Mouse (Mus musculus): ENCODE data around the gene Samd7. TPM values are rescaled to one million over a fixed set of nuclear protein-coding genes. Genes with fewer than 3 reads are reported as not detected.

Samd7 gene
- polyA plus RNA-seq, 1 experiment: not detected

DNA sequence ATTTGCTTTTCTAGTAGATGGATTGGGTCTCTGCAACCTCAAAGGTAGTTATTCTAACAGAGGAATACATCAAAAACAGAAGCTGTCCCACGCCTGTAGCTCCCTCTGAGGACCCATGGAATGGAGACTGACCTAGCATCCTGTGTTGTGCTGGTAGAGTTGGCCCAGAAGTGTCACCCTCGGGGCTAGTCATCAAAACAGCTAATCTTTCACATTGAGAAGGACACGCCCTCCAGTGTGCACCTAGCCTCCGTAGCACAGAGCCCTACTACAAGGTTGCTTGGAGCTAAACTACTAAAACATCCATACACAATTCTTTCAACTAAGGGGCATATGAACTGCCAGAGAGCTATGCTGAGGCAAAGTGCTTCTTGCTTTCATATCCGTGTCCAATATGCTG is 31.9 kb downstream of the Samd7 start:
- no peaks in the 10 kb centered on the region for H3K4me1 ChIP-seq (ENCODE audit: control insufficient read depth, insufficient read depth, low read length)
- TF ChIP-seq CTCF (IDR thresholded peaks at IDR 0.05; ENCODE audit: borderline replicate concordance, insufficient read depth, low read length) (no peak), POLR2A (IDR thresholded peaks at IDR 0.05; ENCODE audit: low read depth, low read length) (no peak)
- H3K4me3 ChIP-seq (ENCODE audit: insufficient read depth, low read length): no peak overlapping the region
- H3K27ac ChIP-seq (ENCODE audit: insufficient read depth, low read length): no peak overlapping the region

DNA sequence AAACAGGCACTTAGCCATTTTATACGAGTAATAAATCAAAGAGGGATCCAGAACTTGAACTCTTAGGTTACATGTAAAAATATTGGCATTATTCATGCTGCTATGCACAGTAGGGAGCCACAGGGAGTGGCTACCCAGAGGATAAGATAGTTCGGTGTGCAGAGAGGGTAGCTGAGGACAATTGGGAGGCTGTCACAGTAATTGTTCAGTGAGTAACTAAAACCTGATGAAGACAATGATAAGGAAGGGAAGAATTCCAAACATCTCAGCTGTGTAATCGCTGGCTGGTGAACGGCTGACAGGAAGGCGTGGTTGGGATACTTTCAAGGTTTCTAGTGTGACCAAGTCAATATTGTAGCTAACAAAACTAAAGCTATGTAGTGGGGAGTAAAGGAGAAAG is 42.4 kb downstream of the Samd7 start:
- Histone ChIP-seq H3K4me3 (ENCODE audit: insufficient read depth, low read length) (no peak overlapping the region), H3K27ac (ENCODE audit: insufficient read depth, low read length) (no peak overlapping the region), H3K4me1 (ENCODE audit: control insufficient read depth, insufficient read depth, low read length) (no peaks in the 10 kb centered on the region)
- TF ChIP-seq POLR2A (IDR thresholded peaks at IDR 0.05; ENCODE audit: low read depth, low read length) (no peak), CTCF (IDR thresholded peaks at IDR 0.05; ENCODE audit: borderline replicate concordance, insufficient read depth, low read length) (no peak)

DNA sequence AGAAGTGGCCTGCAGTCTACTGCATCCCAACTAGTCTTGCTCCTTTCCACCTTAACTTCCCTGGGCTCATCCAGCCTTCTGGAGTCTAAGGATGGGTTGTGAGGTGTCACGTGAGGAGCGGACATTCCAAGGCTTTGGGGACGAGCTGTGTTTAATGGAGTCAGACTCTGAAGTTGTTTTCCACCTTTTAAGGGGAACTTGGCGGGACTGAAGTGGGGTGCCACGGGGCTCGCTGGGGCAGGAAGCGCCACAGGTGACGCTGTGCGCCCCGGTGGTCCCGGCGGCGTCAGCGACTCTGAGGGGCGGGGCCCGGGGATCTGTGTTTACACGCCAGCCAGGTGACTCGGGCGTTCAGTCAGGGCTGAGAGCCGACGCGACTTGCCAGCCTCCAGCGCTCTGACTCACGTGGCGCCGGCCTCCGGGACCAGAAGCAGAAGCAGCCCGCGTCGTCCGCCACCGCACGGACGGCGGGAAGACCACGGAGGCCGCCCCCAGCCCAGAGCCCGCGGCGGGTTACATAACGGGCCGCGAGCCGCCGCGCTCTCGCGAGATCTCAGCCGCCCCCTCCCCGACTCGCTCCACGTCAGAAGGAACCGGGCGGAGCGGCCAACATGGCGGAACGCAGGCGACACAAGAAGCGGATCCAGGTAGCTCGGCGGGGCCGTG is 46.8 kb downstream of the Samd7 start, which contains the start of gene Sec62:
Gene Sec62, plus strand, starts transcription at position 139 of the 666 bp plus-strand sequence.
- Histone ChIP-seq H3K4me3 (ENCODE audit: insufficient read depth, low read length) (peak within 1 kb of the TSS; percentile 71), H3K27ac (ENCODE audit: insufficient read depth, low read length) (peak within 1 kb of the TSS; percentile 45; the same call in 1 of the 2 replicates), H3K4me1 (ENCODE audit: control insufficient read depth, insufficient read depth, low read length) (0 out of 2 replicates have a peak, but pooled peaks cover 2% of the 10 kb centered on the region)
- TF ChIP-seq CTCF (IDR thresholded peaks at IDR 0.05; ENCODE audit: borderline replicate concordance, insufficient read depth, low read length) (no peak), POLR2A (IDR thresholded peaks at IDR 0.05; ENCODE audit: low read depth, low read length) (peak; percentile 92)

DNA sequence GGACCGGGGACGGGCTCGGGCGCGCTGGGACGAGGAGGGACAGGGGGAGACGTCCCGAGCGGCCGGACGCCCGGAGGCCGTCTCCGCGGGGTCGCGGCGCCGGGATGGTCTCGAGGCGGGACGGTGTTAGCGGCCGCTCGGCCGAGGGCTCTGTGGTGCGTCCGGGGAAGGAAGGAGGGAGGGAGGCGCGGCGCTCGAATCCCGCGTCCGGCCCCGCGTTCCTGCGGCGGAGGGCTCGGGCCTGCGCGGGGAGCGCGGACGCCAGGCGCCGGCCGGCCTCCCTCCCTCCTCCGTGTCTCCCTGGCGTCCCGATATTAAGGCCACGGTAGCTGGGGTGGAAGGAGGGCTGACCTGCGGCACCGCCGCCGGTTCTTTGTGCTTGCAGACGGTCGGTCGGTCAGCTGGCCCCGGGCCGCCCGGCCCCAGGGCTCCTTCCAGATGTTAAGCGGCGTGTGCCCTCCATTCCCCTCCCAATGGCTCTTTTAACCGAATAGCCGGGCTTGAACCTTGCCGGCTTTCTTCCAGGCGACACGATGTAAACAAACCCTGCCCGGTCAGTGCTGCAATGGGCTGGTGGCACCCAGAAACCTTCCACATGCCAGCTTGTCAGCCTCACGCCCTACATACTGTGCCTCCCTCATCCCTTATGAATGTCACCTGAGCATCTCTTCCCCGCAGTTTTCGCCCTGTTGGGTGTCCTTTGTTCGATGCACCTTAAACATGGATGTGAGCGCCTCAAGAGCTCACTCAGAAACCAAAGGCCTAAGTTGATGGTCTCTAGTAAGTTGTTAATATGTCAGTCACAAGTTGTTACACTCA is 47.5 kb downstream of the Samd7 start:
- peak overlapping the region; percentile 14; the same call in 1 of the 2 replicates for H3K27ac ChIP-seq (ENCODE audit: insufficient read depth, low read length)
- H3K4me1 ChIP-seq (ENCODE audit: control insufficient read depth, insufficient read depth, low read length): 0 out of 2 replicates have a peak, but pooled peaks cover 2% of the 10 kb centered on the region
- H3K4me3 ChIP-seq (ENCODE audit: insufficient read depth, low read length): peak overlapping the region; percentile 71
- TF ChIP-seq POLR2A (IDR thresholded peaks at IDR 0.05; ENCODE audit: low read depth, low read length) (no peak), CTCF (IDR thresholded peaks at IDR 0.05; ENCODE audit: borderline replicate concordance, insufficient read depth, low read length) (no peak)

DNA sequence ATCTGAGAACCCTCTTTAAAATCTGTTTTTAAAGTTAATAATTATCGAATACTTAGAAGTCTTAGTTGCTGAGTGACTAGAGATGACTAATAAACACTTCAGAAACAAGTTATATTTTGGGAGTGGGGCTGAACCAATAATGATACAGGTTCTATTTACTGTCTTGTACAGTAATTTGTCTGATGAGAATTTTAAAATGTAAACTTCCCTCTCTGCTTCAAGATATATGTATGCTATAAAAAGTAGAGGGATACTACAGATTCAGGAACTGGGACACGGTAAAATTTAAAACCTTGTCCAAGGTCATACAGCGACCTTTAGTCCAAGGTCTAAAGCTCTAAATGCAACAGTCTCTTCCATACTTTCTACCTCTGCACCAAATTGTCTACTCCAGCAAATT is 56.1 kb downstream of the Samd7 start:
- no peak for TF ChIP-seq CTCF (IDR thresholded peaks at IDR 0.05; ENCODE audit: borderline replicate concordance, insufficient read depth, low read length)
- TF ChIP-seq POLR2A (IDR thresholded peaks at IDR 0.05; ENCODE audit: low read depth, low read length): no peak
- no peak overlapping the region for H3K4me3 ChIP-seq (ENCODE audit: insufficient read depth, low read length)
- no peaks in the 10 kb centered on the region for H3K4me1 ChIP-seq (ENCODE audit: control insufficient read depth, insufficient read depth, low read length)
- H3K27ac ChIP-seq (ENCODE audit: insufficient read depth, low read length): no peak overlapping the region

DNA sequence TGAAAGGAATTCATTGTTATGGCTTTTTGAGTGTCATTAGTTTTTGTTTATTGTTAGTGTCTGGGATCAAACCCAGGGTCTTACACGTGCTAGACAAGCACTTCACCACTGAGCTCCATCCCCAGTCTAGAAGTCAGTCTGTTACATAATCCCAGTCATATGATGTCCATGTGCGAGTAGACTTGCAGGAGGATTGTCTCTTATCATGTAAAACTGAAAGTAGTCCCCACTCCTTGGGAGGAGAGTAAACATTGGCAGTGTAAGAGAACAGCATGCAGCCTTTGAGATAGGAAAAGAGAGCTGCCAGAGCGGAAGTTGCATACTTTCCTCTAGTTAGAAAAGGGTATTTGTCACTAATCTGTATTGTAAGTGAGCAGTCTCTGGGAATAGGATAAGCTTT is 66.8 kb downstream of the Samd7 start:
- Histone ChIP-seq H3K27ac (ENCODE audit: insufficient read depth, low read length) (no peak overlapping the region), H3K4me3 (ENCODE audit: insufficient read depth, low read length) (no peak overlapping the region), H3K4me1 (ENCODE audit: control insufficient read depth, insufficient read depth, low read length) (no peaks in the 10 kb centered on the region)
- TF ChIP-seq POLR2A (IDR thresholded peaks at IDR 0.05; ENCODE audit: low read depth, low read length) (no peak), CTCF (IDR thresholded peaks at IDR 0.05; ENCODE audit: borderline replicate concordance, insufficient read depth, low read length) (no peak)

Other genes with a start within 250 kb of the Samd7 start
- gene Mecom, start 198.3 kb upstream of the Samd7 start, polyA plus RNA-seq (2011; ENCODE audit: insufficient read length, low read depth, missing spikeins): 59.6 and 74.4 TPM in 2 replicates
- gene Actrt3, start 146.4 kb upstream of the Samd7 start, polyA plus RNA-seq (2011; ENCODE audit: insufficient read length, low read depth, missing spikeins): not detected in 2 replicates
- gene Mynn, start 144.2 kb upstream of the Samd7 start, polyA plus RNA-seq (2011; ENCODE audit: insufficient read length, low read depth, missing spikeins): 22.9 and 24.3 TPM in 2 replicates
- gene Lrriq4, start 101.8 kb upstream of the Samd7 start, polyA plus RNA-seq (2011; ENCODE audit: insufficient read length, low read depth, missing spikeins): not detected in 2 replicates
- not detected in 2 replicates for gene Lrrc34, start 98.4 kb upstream of the Samd7 start, polyA plus RNA-seq (2011; ENCODE audit: insufficient read length, low read depth, missing spikeins)
- gene Lrrc31, start 46.5 kb upstream of the Samd7 start, polyA plus RNA-seq (2011; ENCODE audit: insufficient read length, low read depth, missing spikeins): not detected in 2 replicates
- gene Sec62, start 46.6 kb downstream of the Samd7 start, polyA plus RNA-seq (2011; ENCODE audit: insufficient read length, low read depth, missing spikeins): 85.2 and 97.4 TPM in 2 replicates
- gene Gpr160, start 109.7 kb downstream of the Samd7 start, polyA plus RNA-seq (2011; ENCODE audit: insufficient read length, low read depth, missing spikeins): not detected in 2 replicates
- gene Phc3, start 223.1 kb downstream of the Samd7 start, polyA plus RNA-seq (2011; ENCODE audit: insufficient read length, low read depth, missing spikeins): 32.6 and 37.3 TPM in 2 replicates
- gene Prkci, start 249.5 kb downstream of the Samd7 start, polyA plus RNA-seq (2011; ENCODE audit: insufficient read length, low read depth, missing spikeins): 110 and 120 TPM in 2 replicates

Measured in embryonic fibroblast, embryonic 13.5 days (primary cell).